13 mouse cellular contexts compared by ENCODE assay signal in the genomic region with DNA sequence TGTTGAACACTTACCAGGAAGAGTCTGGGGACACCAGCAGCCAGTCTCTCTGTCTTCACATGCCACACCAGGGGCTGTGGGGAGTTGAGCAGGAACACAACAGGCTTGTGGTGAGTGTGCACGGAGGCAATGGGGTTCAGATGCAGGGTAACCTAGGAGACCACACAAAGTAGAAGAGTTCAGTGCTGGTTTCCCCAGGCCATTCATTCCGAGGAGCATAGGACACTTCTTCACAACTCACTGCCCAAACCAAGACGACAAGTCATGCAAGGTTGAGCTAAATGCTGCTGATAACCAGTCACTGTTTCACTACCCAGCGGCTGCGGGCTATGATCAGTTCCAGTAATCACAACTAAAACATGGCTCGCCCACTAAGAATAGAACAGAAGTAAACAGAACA.
DNase-seq lines count a peak whose midpoint lies in the region; ATAC-seq and TF ChIP-seq lines count a peak whose summit lies in the region.
"Had no signal": no experiment of that assay in that cellular context is flagged by ENCODE, and none has a peak within 500 bp of the region (broad histone marks: within the 10 kb centered on the region; RNA-seq: fewer than 3 reads in every experiment).

No protein-coding gene starts in this region.

- no peak overlapping the region for H3K4me2 ChIP-seq in midbrain, embryonic 14.5 days (ENCODE audit: low read length)
- H3K4me2 ChIP-seq in embryonic facial prominence, embryonic 13.5 days: no peak overlapping the region
- no peak overlapping the region for H3K4me2 ChIP-seq in forebrain, embryonic 15.5 days (replicated peaks)
- H3K4me2 ChIP-seq: neural tube, embryonic 13.5 days had no signal

- intact Hi-C loops in gastrocnemius, adult 2 months (cut with DNase I): no loop called here
- intact Hi-C loops in left cerebral cortex, postnatal 14 days (cut with DNase I): no loop called here

- no peaks in the 10 kb centered on the region for H3K36me3 ChIP-seq in midbrain, embryonic 10.5 days
- no peaks in the 10 kb centered on the region for H3K36me3 ChIP-seq in midbrain, embryonic 14.5 days (ENCODE audit: control insufficient read depth, insufficient read depth, low read length)
- H3K36me3 ChIP-seq in embryonic facial prominence, embryonic 13.5 days: no peaks in the 10 kb centered on the region
- H3K36me3 ChIP-seq in forebrain, embryonic 15.5 days: no peaks in the 10 kb centered on the region
- H3K36me3 ChIP-seq: neural tube, embryonic 13.5 days had no signal

- peak overlapping the region; percentile 67 for H3K27ac ChIP-seq in gastrocnemius, adult 2 months
- 0 out of 2 replicates have a peak overlapping the region, but pooled peaks have one; percentile 0 for H3K27ac ChIP-seq in midbrain, embryonic 10.5 days (replicated peaks)
- H3K27ac ChIP-seq in midbrain, embryonic 14.5 days (replicated peaks; ENCODE audit: low read depth, low read length): no peak overlapping the region
- H3K27ac ChIP-seq in embryonic facial prominence, embryonic 13.5 days: peak overlapping the region; percentile 73
- no peak overlapping the region for H3K27ac ChIP-seq in forebrain, embryonic 15.5 days (replicated peaks)
- H3K27ac ChIP-seq: kidney, postnatal 0 days; neural tube, embryonic 13.5 days had no signal

- H3K27me3 ChIP-seq in midbrain, embryonic 10.5 days (ENCODE audit: low read depth, poor library complexity, severe bottlenecking): no peaks in the 10 kb centered on the region
- no peaks in the 10 kb centered on the region for H3K27me3 ChIP-seq in midbrain, embryonic 14.5 days (ENCODE audit: control insufficient read depth, insufficient read depth, low read length)
- no peaks in the 10 kb centered on the region for H3K27me3 ChIP-seq in embryonic facial prominence, embryonic 13.5 days
- no peaks in the 10 kb centered on the region for H3K27me3 ChIP-seq in forebrain, embryonic 15.5 days
- H3K27me3 ChIP-seq: neural tube, embryonic 13.5 days had no signal

- peaks cover 27% of the 10 kb centered on the region for H3K4me1 ChIP-seq in midbrain, embryonic 10.5 days
- H3K4me1 ChIP-seq in midbrain, embryonic 14.5 days (ENCODE audit: control insufficient read depth, insufficient read depth, low read length): peaks cover 3% of the 10 kb centered on the region; the same call in 1 of the 2 replicates
- peaks cover 33% of the 10 kb centered on the region for H3K4me1 ChIP-seq in embryonic facial prominence, embryonic 13.5 days
- 0 out of 2 replicates have a peak, but pooled peaks cover 2% of the 10 kb centered on the region for H3K4me1 ChIP-seq in forebrain, embryonic 15.5 days

- no peak for TF ChIP-seq CTCF in gastrocnemius, adult 2 months (IDR thresholded peaks at IDR 0.05)

- no peak overlapping the region for H3K9ac ChIP-seq in midbrain, embryonic 14.5 days (replicated peaks; ENCODE audit: low read length)
- no peak overlapping the region for H3K9ac ChIP-seq in embryonic facial prominence, embryonic 13.5 days
- no peak overlapping the region for H3K9ac ChIP-seq in forebrain, embryonic 15.5 days (replicated peaks)
- H3K9ac ChIP-seq: neural tube, embryonic 13.5 days had no signal

- no peaks in the 10 kb centered on the region for H3K9me3 ChIP-seq in midbrain, embryonic 10.5 days (replicated peaks)
- no peaks in the 10 kb centered on the region for H3K9me3 ChIP-seq in midbrain, embryonic 14.5 days (ENCODE audit: control insufficient read depth, low read length)
- no peaks in the 10 kb centered on the region for H3K9me3 ChIP-seq in embryonic facial prominence, embryonic 13.5 days
- no peaks in the 10 kb centered on the region for H3K9me3 ChIP-seq in forebrain, embryonic 15.5 days
- H3K9me3 ChIP-seq: neural tube, embryonic 13.5 days had no signal

- ATAC-seq in midbrain, embryonic 14.5 days (ENCODE audit: low FRiP score, low TSS enrichment): no peak
- ATAC-seq in embryonic facial prominence, embryonic 13.5 days (ENCODE audit: insufficient number of reproducible peaks, insufficient read depth, low FRiP score, low TSS enrichment, low read depth): 0 out of 2 replicates have a peak, but pooled peaks have one; percentile 26
- 0 out of 2 replicates have a peak, but pooled peaks have one; percentile 19 for ATAC-seq in neutrophil, adult 5-6 weeks (ENCODE audit: extremely low read depth, insufficient number of reproducible peaks, low FRiP score, poor library complexity, severe bottlenecking)
- no peak for ATAC-seq in forebrain, embryonic 15.5 days (replicated peaks)

- H3K4me3 ChIP-seq in gastrocnemius, adult 2 months: no peak overlapping the region
- H3K4me3 ChIP-seq in midbrain, embryonic 10.5 days: no peak overlapping the region
- H3K4me3 ChIP-seq in midbrain, embryonic 14.5 days (replicated peaks; ENCODE audit: low read depth, low read length): no peak overlapping the region
- no peak overlapping the region for H3K4me3 ChIP-seq in embryonic facial prominence, embryonic 13.5 days
- H3K4me3 ChIP-seq in forebrain, embryonic 15.5 days: no peak overlapping the region
- H3K4me3 ChIP-seq: neural tube, embryonic 13.5 days had no signal

- 42% methylated on average over 6 of the region's 6 CpGs for WGBS in midbrain, embryonic 10.5 days
- 26% methylated on average over 6 of the region's 6 CpGs for WGBS in midbrain, embryonic 14.5 days
- 39% methylated on average over 6 of the region's 6 CpGs for WGBS in embryonic facial prominence, embryonic 13.5 days
- 62% methylated on average over 6 of the region's 6 CpGs for WGBS in forebrain, embryonic 15.5 days

- DNase-seq in gastrocnemius, adult 2 months: no peak
- DNase-seq in gastrocnemius, postnatal 10 days: no peak
- no peak for DNase-seq in midbrain, embryonic 10.5 days (ENCODE audit: low spot score)
- DNase-seq in midbrain, embryonic 14.5 days: no peak
- no peak for DNase-seq in left cerebral cortex, postnatal 14 days (ENCODE audit: low spot score in 2 of 2)
- DNase-seq: embryo, embryonic 11 days; heart, postnatal 10 days; spleen, adult 18-20 months had no signal

Comparison
In these comparisons a context has a peak if more than half of its experiments do, and no peak if none do; other contexts are left out.
1. H3K27ac ChIP-seq: peak in gastrocnemius, adult 2 months (single experiment), midbrain, embryonic 10.5 days (single experiment) and embryonic facial prominence, embryonic 13.5 days (single experiment); none in midbrain, embryonic 14.5 days (single experiment) and forebrain, embryonic 15.5 days (single experiment).
2. ATAC-seq: peak in embryonic facial prominence, embryonic 13.5 days (single experiment) and neutrophil, adult 5-6 weeks (single experiment); none in midbrain, embryonic 14.5 days (single experiment) and forebrain, embryonic 15.5 days (single experiment).